Mouse (Mus musculus) intestine, postnatal 0 days (tissue): ENCODE measurements at regions not wholly inside any gene's neighbourhood (a gene's known extent, or its start where the extent isn't known, plus 50 kb on each side); places are given as distances from the start of the nearest gene placed in this dataset. TPM values are rescaled to one million over a fixed set of nuclear protein-coding genes. Genes with fewer than 3 reads are reported as not detected.

Source experiments
- ATAC-seq: fragments of 200-750 bp; cut with Nextera tagmentation; 2 replicates; pipeline ENCODE4 v1.8.0; 2017; ENCODE audit warnings: mild to moderate bottlenecking, moderate TSS enrichment, moderate library complexity
- H3K27ac ChIP-seq: fragments of 300-500 bp; sonication (generic); 2 replicates; pipeline ENCODE4 v1.5.1; 2014; ENCODE audit warnings: mild to moderate bottlenecking, low read depth, low read length, moderate library complexity
- H3K27me3 ChIP-seq: fragments of 300-500 bp; sonication (generic); replicated peaks from 2 replicates; pipeline ENCODE4 v1.6.1; 2014; ENCODE audit warnings: low read length, mixed read lengths; ENCODE audit not compliant: control insufficient read depth, insufficient read depth
- H3K36me3 ChIP-seq: fragments of 300-500 bp; sonication (generic); 2 replicates; pipeline ENCODE4 v1.6.1; 2014; ENCODE audit warnings: mild to moderate bottlenecking, moderate library complexity; ENCODE audit not compliant: control insufficient read depth, insufficient read depth
- H3K4me1 ChIP-seq: fragments of 300-500 bp; sonication (generic); replicated peaks from 2 replicates; pipeline ENCODE4 v1.6.1; 2014; ENCODE audit warnings: antibody characterized with exemption, low read length, mixed read lengths; ENCODE audit not compliant: control insufficient read depth, insufficient read depth
- H3K4me2 ChIP-seq: fragments of 300-500 bp; sonication (generic); replicated peaks from 2 replicates; pipeline ENCODE4 v1.6.1; 2014; ENCODE audit warnings: low read depth, mild to moderate bottlenecking, moderate library complexity
- H3K4me3 ChIP-seq: fragments of 300-500 bp; sonication (generic); 2 replicates; pipeline ENCODE4 v1.5.1; 2014; ENCODE audit warnings: low read depth, low read length
- H3K9ac ChIP-seq: fragments of 300-500 bp; sonication (generic); 2 replicates; pipeline ENCODE4 v1.6.1; 2014; ENCODE audit warnings: mild to moderate bottlenecking, low read depth, low read length
- H3K9me3 ChIP-seq: fragments of 300-500 bp; sonication (generic); 2 replicates; pipeline ENCODE4 v1.6.1; 2016; ENCODE audit warnings: mixed run types; ENCODE audit not compliant: control insufficient read depth
- CTCF ChIP-seq: sonication (generic); IDR thresholded peaks from 2 replicates; pipeline ENCODE4 v1.5.1; 2016; ENCODE audit warnings: low read depth, mild to moderate bottlenecking, control low read depth, antibody characterized with exemption, moderate library complexity
- WGBS: fragments of 180-500 bp; shearing (Covaris S2); extraction: QIAGEN DNeasy Blood & Tissue Kit; methylation state at CpG from one replicate; pipeline ENCODE4 v1.1.7; 2014; 5-methylcytosine and 5-hydroxymethylcytosine counted together
- microRNA-seq: library from miRNA; unstranded; fragments of <30 nt; microRNA quantifications from one replicate; pipeline ENCODE4, GENCODE M21; 2016

DNA sequence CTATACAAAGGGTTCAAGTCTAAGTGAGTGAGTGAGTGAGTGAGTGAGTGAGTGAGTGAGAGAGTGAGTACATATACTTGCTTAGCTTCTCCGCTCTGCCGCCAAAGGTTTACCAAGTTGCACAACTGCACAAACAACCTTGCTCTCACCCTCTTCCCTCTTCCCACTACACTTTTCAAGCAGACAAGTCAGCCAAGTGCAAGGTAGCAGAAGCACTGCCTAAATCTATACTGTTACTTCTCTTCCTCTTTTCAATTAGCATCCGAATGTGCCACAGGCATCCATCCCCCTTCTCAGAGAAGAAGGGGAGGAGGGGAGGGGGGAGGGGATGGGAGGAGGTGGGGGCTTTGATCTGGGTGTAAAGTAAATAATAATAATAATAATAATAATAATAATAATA is 80.4 kb upstream of the Paip1 start:
- no peak for TF ChIP-seq CTCF
- Histone ChIP-seq H3K4me1 (no peaks in the 10 kb centered on the region), H3K27ac (no peak overlapping the region), H3K4me3 (no peak overlapping the region), H3K36me3 (peaks cover 2% of the 10 kb centered on the region), H3K9ac (no peak overlapping the region), H3K27me3 (no peaks in the 10 kb centered on the region), H3K4me2 (no peak overlapping the region), H3K9me3 (no peaks in the 10 kb centered on the region)
- ATAC-seq = no peak
- 97% methylated on average over 3 of the region's 3 CpGs for WGBS

DNA sequence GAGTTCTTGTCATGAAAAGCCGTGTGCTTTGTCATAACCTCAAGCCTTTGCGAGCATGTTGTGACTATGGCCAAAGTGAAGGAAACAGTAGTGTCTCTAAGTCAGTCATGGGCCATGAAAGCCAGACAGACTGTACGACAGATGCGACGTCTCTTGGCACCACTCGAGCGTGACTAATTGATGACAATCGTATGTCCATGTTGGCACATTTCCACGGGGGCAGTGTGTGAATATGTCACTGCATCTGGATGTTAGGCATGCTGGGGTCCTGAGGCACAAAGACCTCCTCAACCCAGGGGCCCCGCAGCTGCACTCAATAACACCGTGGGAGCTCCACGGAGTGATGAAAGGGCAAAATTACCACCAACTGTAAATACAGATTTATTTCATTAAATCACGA is 77.1 kb upstream of the Paip1 start:
- Histone ChIP-seq H3K9me3 (no peaks in the 10 kb centered on the region), H3K9ac (no peak overlapping the region), H3K4me1 (no peaks in the 10 kb centered on the region), H3K4me2 (no peak overlapping the region), H3K27ac (no peak overlapping the region), H3K27me3 (no peaks in the 10 kb centered on the region), H3K36me3 (peaks cover 30% of the 10 kb centered on the region), H3K4me3 (no peak overlapping the region)
- 76% methylated on average over 13 of the region's 13 CpGs for WGBS
- no peak for ATAC-seq
- no peak for TF ChIP-seq CTCF

DNA sequence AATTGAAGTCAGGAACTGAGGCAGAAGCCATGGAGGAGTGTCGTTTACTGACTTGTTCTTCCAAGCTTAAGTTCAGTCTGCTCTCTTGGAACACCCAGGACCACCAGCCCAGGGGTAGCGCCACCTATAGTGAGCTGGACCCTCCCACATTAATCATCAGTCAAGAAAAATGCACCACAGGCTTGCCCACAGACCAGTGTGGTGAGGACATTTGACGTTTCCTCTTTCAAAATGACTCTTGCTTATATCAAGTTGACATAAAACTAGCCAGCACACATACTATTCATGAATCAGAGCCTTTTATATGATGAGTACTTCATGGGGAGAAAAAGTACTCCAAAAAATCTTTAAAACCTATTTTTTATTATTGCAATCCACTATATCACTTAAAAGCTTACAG is 69.7 kb upstream of the Paip1 start:
- Histone ChIP-seq H3K36me3 (peaks cover 49% of the 10 kb centered on the region), H3K9me3 (no peaks in the 10 kb centered on the region), H3K9ac (no peak overlapping the region), H3K4me2 (no peak overlapping the region), H3K4me3 (no peak overlapping the region), H3K27ac (no peak overlapping the region), H3K27me3 (no peaks in the 10 kb centered on the region), H3K4me1 (no peaks in the 10 kb centered on the region)
- TF ChIP-seq CTCF = no peak
- no peak for ATAC-seq
- 77% methylated on average over 3 of the region's 3 CpGs for WGBS

DNA sequence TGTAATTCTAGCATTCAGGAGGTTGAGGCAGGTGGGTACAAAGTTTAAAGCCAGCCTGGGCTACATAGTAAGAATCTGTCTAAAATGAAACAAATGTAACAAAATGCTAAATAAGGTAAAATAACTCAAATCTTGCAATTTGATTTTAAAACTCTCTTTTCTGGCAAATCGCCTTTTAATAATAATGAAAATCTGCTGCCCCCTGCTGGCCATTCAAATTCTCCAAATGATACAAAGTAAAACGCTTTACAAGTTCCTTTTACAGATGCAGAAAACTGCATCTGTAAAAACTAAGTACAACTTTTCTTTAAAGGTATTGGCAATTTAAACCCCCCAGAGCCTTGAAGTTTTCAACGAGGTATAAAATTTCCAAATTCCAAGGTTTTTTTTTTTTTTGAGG is 65.0 kb upstream of the Paip1 start:
- ATAC-seq = no peak
- H3K9ac ChIP-seq = no peak overlapping the region
- peak; percentile 59 for TF ChIP-seq CTCF
- no peaks in the 10 kb centered on the region for H3K27me3 ChIP-seq
- H3K4me2 ChIP-seq = no peak overlapping the region
- no peak overlapping the region for H3K27ac ChIP-seq
- H3K4me3 ChIP-seq = no peak overlapping the region
- peaks cover 33% of the 10 kb centered on the region for H3K36me3 ChIP-seq
- H3K4me1 ChIP-seq = no peaks in the 10 kb centered on the region
- 48% methylated on average over 3 of the region's 3 CpGs for WGBS
- H3K9me3 ChIP-seq = no peaks in the 10 kb centered on the region

DNA sequence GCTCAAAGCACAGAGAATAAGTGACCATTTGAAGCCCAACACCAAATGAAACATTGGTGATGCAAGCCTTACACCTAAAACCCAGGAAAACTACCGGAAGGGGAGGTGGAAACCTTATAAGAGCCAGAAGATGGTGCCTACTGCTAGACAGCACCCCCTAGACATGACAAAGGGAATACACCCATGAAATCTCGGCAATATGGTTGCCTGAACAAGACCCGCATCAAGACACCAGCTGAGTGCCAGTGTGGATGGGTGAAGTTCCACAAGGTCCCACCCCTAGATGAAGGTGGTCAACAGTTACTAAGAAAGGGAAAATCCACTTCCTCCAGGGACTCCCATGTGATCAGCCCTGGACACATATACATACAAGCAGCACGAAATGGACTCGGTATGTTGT is 64.2 kb upstream of the Paip1 start:
- no peaks in the 10 kb centered on the region for H3K9me3 ChIP-seq
- 89% methylated on average over 5 of the region's 5 CpGs for WGBS
- H3K4me1 ChIP-seq = no peaks in the 10 kb centered on the region
- H3K4me3 ChIP-seq = no peak overlapping the region
- no peak overlapping the region for H3K9ac ChIP-seq
- TF ChIP-seq CTCF = no peak; the same call in 1 of the 2 replicates
- no peak overlapping the region for H3K27ac ChIP-seq
- no peak for ATAC-seq
- no peak overlapping the region for H3K4me2 ChIP-seq
- H3K27me3 ChIP-seq = no peaks in the 10 kb centered on the region
- peaks cover 35% of the 10 kb centered on the region for H3K36me3 ChIP-seq

DNA sequence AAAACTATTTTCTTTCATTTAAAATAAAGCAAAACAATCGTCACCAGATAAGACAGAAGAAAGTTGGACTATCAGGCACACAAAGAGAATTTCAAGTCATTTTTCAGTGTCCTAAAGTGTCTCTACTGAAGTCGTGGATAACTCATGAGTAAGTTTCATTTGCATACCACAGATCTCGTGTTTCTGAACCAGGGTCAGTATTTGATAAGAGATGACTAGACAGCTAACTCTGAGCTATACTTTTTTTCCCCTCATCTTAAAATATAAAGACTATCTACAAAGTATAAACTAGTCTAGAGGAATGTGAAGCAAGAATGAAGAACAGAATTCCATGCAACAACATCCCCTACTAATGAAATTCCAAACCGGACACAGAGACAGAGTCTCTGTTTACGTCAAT is 60.9 kb upstream of the Paip1 start:
- 74% methylated on average over 5 of the region's 5 CpGs for WGBS
- Histone ChIP-seq H3K27me3 (no peaks in the 10 kb centered on the region), H3K27ac (no peak overlapping the region), H3K9ac (no peak overlapping the region), H3K9me3 (no peaks in the 10 kb centered on the region), H3K4me2 (no peak overlapping the region), H3K4me3 (no peak overlapping the region), H3K36me3 (peaks cover 43% of the 10 kb centered on the region), H3K4me1 (no peaks in the 10 kb centered on the region)
- no peak for ATAC-seq
- no peak for TF ChIP-seq CTCF

DNA sequence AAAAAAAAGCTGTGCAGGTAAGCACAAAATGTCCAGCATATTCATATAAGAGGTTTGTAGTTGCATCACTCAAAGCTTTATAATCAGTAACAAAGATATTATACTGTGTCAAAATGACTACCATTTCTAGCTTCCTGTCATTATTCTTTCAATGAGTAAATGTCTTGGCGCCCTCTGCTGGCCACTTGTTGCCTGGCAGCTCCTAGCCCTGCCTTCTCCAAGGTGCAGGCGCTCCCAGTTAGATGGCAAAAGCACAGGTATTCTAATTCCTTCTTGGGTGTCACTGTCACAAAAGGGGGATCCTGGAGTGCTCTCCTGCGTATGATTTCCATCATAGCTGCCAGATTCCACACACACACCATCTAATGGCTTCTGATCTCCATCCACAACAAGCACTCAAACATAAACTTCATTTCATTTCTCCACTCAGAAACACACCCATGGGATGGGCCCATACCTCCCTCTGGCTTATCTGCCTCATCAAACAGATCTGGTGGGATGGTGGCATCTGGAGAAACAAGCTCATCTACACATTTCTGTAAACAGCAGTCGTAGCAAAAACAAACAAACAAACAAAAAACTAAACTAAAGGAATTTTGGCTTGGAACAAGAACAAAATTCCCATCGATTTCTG is 49.9 kb upstream of the Paip1 start:
- TF ChIP-seq CTCF = peak; percentile 85

More for the DNA sequence above, 49.9 kb upstream of the Paip1 start:
- ATAC-seq = no peak
- Histone ChIP-seq H3K4me1 (no peaks in the 10 kb centered on the region), H3K9me3 (no peaks in the 10 kb centered on the region), H3K4me3 (no peak overlapping the region), H3K9ac (no peak overlapping the region), H3K27me3 (no peaks in the 10 kb centered on the region), H3K4me2 (no peak overlapping the region), H3K36me3 (peaks cover 29% of the 10 kb centered on the region), H3K27ac (no peak overlapping the region)
- WGBS = 40% methylated on average over 5 of the region's 5 CpGs

Small RNA genes lying in the stretch of these regions (microRNA-seq; reads per million reads assigned to microRNA genes)
- not detected for gene Gm44488
